ENCODE assay signal across 16 mouse cellular contexts in genomic region chr8:124557476-124557875, GRCm38 (mm10). TPM values are rescaled to one million over a fixed set of nuclear protein-coding genes. Genes with fewer than 3 reads are reported as not detected.
A peak's percentile ranks its signal among the peaks of the same experiment; 100 is the strongest.
DNase-seq lines count a peak whose midpoint lies in the region; ATAC-seq and TF ChIP-seq lines count a peak whose summit lies in the region.
"Had no signal": no experiment of that assay in that cellular context is flagged by ENCODE, and none has a peak within 500 bp of the region (broad histone marks: within the 10 kb centered on the region; RNA-seq: fewer than 3 reads in every experiment).

No protein-coding gene starts in this region.

- 59% methylated on average over 5 of the region's 5 CpGs for WGBS in intestine, embryonic 16.5 days

- no peak overlapping the region for H3K4me3 ChIP-seq in layer of hippocampus, adult 2 months
- no peak overlapping the region for H3K4me3 ChIP-seq in intestine, embryonic 16.5 days (ENCODE audit: low read length)
- H3K4me3 ChIP-seq: midbrain, embryonic 12.5 days had no signal

- ATAC-seq in intestine, embryonic 16.5 days: no peak
- ATAC-seq: activated CD4-positive, CD25-positive, alpha-beta regulatory T cell, adult 4 months had no signal

- H3K4me1 ChIP-seq in intestine, embryonic 16.5 days (ENCODE audit: control insufficient read depth, insufficient read depth, low read length): no peaks in the 10 kb centered on the region

- no peak overlapping the region for H3K4me2 ChIP-seq in intestine, embryonic 16.5 days (ENCODE audit: low read depth, low read length)
- H3K4me2 ChIP-seq: heart, embryonic 11.5 days; midbrain, embryonic 12.5 days had no signal

- H3K36me3 ChIP-seq in intestine, embryonic 16.5 days (ENCODE audit: control insufficient read depth, insufficient read depth, low read length): peaks cover 5% of the 10 kb centered on the region; the same call in 1 of the 2 replicates

- H3K9me3 ChIP-seq in intestine, embryonic 16.5 days (ENCODE audit: control insufficient read depth, low read length): no peaks in the 10 kb centered on the region
- H3K9me3 ChIP-seq: midbrain, embryonic 12.5 days had no signal

- H3K27ac ChIP-seq in layer of hippocampus, adult 2 months: peak overlapping the region; percentile 96
- H3K27ac ChIP-seq in intestine, embryonic 16.5 days (ENCODE audit: low read length): peak overlapping the region; percentile 9; the same call in 1 of the 2 replicates
- H3K27ac ChIP-seq: kidney, postnatal 0 days; midbrain, embryonic 12.5 days had no signal

- no peak for TF ChIP-seq CTCF in layer of hippocampus, adult 2 months (conservative IDR thresholded peaks at IDR 0.05)

- no peaks in the 10 kb centered on the region for H3K27me3 ChIP-seq in intestine, embryonic 16.5 days (replicated peaks; ENCODE audit: control insufficient read depth, insufficient read depth, low read length)
- H3K27me3 ChIP-seq: midbrain, embryonic 12.5 days had no signal

- DNase-seq in layer of hippocampus, adult 2 months (ENCODE audit: low spot score in 2 of 2): no peak
- DNase-seq in layer of hippocampus, adult 9-10 months (ENCODE audit: low spot score): no peak
- peak; percentile 52 for DNase-seq in cerebellum, adult 11 months
- peak; percentile 85 for DNase-seq in cerebellum, adult 9-11 months
- DNase-seq in heart, adult 9 months (ENCODE audit: low spot score in 2 of 2): no peak
- DNase-seq in right cerebral cortex, adult 18-20 months: no peak
- DNase-seq: embryo, embryonic 11 days; heart, postnatal 4 days; lung, adult 18-20 months; right cerebral cortex, postnatal 14 days; thymus, postnatal 36 days had no signal

- no peak overlapping the region for H3K9ac ChIP-seq in intestine, embryonic 16.5 days (ENCODE audit: low read depth, low read length)
- H3K9ac ChIP-seq: midbrain, embryonic 12.5 days had no signal

RNA-seq across cellular contexts. Expression of gene Agt, which starts 12.0 kb away (rescaled TPM):
- 10 to 100 TPM; 29.9 to 33.9 TPM for total RNA-seq in layer of hippocampus, adult 2 months (2021)
- 5.9 and 8.4 TPM in 2 replicates for polyA plus RNA-seq in intestine, embryonic 16.5 days (2015; fragmentation: Nextera tagmentation; extraction: Ambion mirVana)
- polyA plus RNA-seq: activated CD4-positive, CD25-positive, alpha-beta regulatory T cell, adult 4 months had no signal

RNA-seq across cellular contexts. Expression of gene Capn9, which starts 18.4 kb away (rescaled TPM):
- total RNA-seq in layer of hippocampus, adult 2 months (2021): under 1 TPM; 0.34 to 0.79 TPM
- polyA plus RNA-seq in intestine, embryonic 16.5 days (2015; fragmentation: Nextera tagmentation; extraction: Ambion mirVana): 2.3 and 2.9 TPM in 2 replicates
- polyA plus RNA-seq: activated CD4-positive, CD25-positive, alpha-beta regulatory T cell, adult 4 months; heart, embryonic 11.5 days had no signal

RNA-seq across cellular contexts. Expression of gene Cog2, which starts 36.9 kb away (rescaled TPM):
- total RNA-seq in layer of hippocampus, adult 2 months (2021): 10 to 100 TPM; 45.3 to 49.0 TPM
- 35.5 and 37.6 TPM in 2 replicates for polyA plus RNA-seq in intestine, embryonic 16.5 days (2015; fragmentation: Nextera tagmentation; extraction: Ambion mirVana)

Comparison
In these comparisons a context has a peak if more than half of its experiments do, and no peak if none do; other contexts are left out.
1. DNase-seq: peak in cerebellum, adult 11 months (single experiment) and cerebellum, adult 9-11 months (single experiment); none in layer of hippocampus, adult 2 months (0 of 2), layer of hippocampus, adult 9-10 months (single experiment), heart, adult 9 months (0 of 2) and right cerebral cortex, adult 18-20 months (single experiment).